Mouse (Mus musculus) heart, adult 8-10 months (tissue): ENCODE results near the gene Sh3rf3. TPM values are rescaled to one million over a fixed set of nuclear protein-coding genes. Genes with fewer than 3 reads are reported as not detected.

Experiments
- DNase-seq: peaks from one replicate; pipeline ENCODE4 v3.0.0; 2022; ENCODE audit warnings: low spot score
- total RNA-seq, 4 experiments: library from RNA; stranded (reverse); gene quantifications; 2 replicates each; pipeline ENCODE4 v1.2.4; 2022

Gene Sh3rf3
- total RNA-seq, 4 experiments from 2014 or later, result 0.95 to 1.6 (median 0.98) TPM

GRCm38 (mm10) chr10:58915301-58916245 is 102.4 kb downstream of the Sh3rf3 start:
- DNase-seq, result no peak

GRCm38 (mm10) chr10:58921643-58922188 is 108.6 kb downstream of the Sh3rf3 start:
- no peak for DNase-seq

DNA sequence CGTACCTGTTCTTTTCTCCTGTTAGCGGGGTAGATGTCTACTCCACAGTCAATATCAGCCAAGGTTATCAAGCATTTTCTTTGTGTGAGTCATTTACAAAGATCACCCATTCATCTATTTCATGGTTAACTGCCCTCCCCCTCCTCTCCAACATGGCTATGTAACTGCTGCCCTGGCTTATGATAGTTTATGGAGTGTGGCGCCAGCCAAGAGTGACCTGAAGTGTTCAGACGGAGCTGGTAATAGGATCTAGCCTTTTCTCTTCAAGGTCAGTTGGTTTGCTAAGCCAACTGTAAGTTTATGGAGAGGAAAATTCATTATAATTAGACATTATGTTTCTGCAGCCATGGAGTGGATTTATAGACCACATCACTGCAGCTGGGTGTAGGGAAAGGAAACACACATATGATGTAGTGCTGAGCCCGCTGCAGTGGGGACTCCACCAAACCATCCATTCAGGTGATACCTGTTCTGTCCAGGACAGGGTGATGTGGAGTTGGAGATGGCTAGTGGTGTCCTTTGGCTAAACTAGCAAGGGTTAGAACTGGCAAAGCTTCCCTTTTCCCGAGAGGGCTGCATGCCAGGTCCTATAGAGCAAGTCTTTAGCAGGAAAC is 109.2 kb downstream of the Sh3rf3 start:
- DNase-seq, result no peak

GRCm38 (mm10) chr10:58922993-58923392 is 109.8 kb downstream of the Sh3rf3 start:
- DNase-seq, result no peak

- no peak for DNase-seq
Measured at GRCm38 (mm10) chr10:58926578-58926977, 113.4 kb downstream of the Sh3rf3 start.

DNA sequence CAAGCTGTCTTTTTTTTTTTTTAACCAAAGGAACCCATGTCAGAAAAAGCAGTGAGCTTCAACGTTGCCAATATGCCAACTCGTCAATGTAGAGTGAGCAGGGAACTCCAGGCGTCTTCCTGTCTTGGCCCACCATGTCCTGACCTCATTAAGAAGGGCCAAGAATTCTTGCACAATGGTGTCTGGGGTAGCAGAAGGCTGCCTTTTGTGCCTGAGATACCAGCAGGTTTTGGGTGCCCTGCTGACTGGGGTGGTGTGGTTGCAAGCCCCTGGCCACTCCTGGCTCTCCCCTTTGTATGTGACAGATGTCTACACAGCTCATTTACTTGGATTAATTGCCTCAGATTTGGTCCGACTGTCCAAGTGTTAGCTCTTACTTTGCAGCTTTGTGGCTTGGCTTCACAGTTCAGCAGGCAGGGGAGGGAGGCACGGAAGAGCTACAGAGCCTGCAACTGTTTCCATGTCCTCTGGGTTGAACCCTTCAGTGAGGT is 115.8 kb downstream of the Sh3rf3 start:
- DNase-seq, result no peak

GRCm38 (mm10) chr10:58932151-58932773 is 119.1 kb downstream of the Sh3rf3 start:
- no peak for DNase-seq

GRCm38 (mm10) chr10:58935606-58936005 is 122.4 kb downstream of the Sh3rf3 start:
- DNase-seq, result no peak

DNA sequence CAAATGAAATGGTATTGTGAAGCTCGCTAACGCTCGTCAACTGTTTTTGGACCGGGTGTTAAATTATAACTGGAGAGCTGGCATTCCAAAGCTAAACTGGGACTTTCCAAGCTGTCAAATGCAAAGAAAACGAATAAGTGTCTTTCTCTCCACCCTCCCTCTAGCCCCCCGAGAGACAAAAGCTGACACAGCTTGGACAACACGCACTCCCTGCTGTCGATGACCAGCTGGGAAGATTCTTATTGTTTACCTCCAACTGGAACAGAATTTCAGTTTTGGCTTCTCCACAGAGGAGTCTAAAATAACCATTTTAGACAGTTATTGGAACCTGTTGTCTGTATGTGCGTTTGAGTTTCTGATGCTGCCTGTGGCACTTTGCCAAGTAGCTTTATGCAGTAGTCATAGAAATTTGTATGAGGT is 123.3 kb downstream of the Sh3rf3 start:
- DNase-seq, result no peak

DNA sequence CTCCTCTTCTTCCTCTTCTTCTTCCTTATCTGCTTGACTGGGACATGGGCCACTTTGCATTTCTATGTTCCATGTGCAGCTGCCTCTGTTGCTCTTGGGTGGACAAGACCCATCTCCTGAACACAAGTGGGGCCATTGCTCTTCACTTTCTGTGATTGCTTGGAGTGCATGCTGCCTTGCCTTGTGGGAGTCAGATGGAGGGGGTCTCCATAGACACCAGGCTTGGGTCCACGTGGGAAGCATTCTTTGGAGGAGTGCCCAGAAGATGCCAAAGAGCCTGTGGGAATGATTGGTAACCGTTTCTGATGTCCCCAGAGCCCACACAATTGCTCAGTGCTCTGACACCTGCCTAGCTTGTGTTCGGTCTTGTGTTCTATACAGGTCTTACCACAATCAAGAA is 124.4 kb downstream of the Sh3rf3 start:
- no peak for DNase-seq

DNA sequence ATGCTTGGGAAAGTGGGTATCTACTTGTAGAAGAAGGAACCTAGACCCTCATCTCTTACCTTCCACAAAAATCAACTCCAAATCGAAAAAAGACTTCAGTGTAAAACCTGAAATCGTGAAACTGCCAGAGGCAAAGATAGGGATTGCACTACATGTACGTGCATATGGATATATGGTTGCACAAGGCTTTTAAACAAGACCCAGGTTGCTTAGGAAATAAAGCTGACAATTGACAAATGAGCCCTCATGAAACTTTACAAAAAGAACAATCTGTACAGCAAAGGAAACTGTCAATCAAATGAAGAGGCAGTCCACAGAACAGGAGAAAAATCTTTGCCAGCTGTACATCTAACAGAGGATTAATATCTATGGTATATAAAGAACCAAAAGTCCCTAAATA is 129.7 kb downstream of the Sh3rf3 start:
- DNase-seq, result no peak

- no peak for DNase-seq
Measured at GRCm38 (mm10) chr10:58943661-58944400, 130.7 kb downstream of the Sh3rf3 start.

DNA sequence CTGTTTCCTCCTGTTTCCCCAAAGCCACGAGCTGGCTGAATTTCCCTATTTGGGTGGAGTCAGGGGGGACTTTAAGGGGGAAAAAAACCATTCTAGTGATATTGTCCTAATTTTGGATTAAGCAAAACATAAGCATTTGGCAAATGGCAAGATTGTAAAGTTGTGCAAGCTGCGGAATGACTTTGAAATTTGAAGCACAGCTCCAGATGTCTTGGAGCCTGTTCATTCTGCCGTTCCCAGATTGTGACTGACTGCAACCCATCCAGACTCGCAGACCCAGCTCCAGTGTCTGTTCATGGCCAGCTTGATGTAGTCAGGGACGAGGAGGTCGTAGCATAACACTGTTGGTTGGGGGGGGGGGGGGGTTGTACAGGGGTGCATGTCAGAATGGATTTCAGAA is 131.8 kb downstream of the Sh3rf3 start:
- DNase-seq, result peak; percentile 35

GRCm38 (mm10) chr10:58949770-58950638 is 136.8 kb downstream of the Sh3rf3 start:
- DNase-seq, result no peak

DNA sequence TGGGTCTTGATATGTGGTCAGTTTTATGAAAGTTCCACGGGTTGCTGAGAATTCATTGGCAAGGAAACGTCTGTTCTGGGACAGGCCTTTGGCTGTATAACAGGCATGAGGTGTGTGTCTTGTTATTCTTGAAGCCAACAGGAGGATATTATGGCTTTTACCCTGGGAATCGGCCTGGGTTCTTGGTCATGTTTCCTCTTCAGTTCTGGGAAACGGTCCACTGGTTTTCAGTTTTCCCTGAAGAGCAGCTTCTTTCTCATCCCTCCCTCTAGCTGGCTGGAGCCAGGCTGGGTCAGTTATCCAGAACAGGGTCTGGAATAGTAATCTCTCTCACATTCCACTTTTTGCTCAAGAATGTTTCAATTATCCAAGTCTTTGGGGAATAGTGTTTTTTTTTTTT is 147.0 kb downstream of the Sh3rf3 start:
- DNase-seq, result peak; percentile 11

DNA sequence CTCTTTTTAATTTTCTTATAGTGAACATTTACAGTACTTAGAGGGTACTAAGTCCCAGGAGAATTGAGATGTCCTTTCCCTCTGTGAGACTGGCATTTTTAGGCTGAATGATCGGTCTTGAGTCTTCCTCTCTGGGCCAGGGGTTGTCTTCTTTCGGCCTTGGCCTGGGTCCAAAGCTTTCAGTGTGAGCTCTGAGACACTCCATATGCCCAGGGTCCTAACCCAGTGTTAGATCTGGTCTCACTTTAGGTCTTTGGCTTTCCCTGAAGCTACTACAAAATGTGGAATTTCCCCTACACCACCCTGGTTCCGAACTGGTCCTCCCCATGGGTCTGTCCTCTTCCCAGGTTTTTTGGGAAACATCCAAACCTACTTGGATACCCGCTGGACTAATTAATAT is 155.1 kb downstream of the Sh3rf3 start:
- no peak for DNase-seq

DNA sequence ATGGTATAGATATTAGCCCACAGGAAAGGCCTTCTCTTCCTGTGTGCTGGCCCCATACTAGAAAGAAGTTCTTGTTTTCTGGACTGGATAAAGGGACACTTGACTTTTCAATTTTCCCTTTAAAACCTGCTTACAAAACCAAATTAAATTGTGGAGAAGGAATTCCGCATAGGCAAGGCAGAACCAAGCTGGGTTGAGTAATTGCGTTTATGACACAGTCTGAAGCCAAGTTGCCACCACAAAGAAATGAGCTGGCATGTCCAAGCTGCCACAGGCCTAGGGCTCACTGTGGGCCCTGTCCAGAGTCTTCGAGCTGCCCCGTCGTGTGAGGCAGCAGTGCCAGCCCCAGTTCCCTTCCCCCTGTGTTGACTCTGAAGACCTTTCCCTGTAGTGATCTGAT is 156.2 kb downstream of the Sh3rf3 start:
- no peak for DNase-seq

GRCm38 (mm10) chr10:58972115-58972514 is 159.0 kb downstream of the Sh3rf3 start:
- DNase-seq, result no peak

DNA sequence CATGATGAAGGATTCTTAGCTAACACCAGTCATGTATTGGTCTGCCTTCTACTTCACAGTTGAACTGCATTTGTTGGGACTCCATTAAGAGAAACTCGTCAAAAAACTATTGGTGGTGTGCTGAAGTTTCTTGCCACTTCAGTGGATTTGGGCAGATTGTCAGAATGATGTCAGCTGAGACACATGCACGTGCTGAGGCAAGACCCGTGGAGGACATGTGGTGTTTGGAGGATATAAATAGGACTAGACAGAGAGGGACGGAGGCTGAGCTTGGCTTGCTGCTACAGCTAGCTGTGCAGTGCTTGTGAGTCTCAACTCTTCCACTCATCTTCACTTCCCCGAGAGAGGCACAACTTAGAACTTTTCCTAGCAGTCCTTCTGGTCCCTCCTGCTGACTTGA is 161.0 kb downstream of the Sh3rf3 start:
- no peak for DNase-seq

DNA sequence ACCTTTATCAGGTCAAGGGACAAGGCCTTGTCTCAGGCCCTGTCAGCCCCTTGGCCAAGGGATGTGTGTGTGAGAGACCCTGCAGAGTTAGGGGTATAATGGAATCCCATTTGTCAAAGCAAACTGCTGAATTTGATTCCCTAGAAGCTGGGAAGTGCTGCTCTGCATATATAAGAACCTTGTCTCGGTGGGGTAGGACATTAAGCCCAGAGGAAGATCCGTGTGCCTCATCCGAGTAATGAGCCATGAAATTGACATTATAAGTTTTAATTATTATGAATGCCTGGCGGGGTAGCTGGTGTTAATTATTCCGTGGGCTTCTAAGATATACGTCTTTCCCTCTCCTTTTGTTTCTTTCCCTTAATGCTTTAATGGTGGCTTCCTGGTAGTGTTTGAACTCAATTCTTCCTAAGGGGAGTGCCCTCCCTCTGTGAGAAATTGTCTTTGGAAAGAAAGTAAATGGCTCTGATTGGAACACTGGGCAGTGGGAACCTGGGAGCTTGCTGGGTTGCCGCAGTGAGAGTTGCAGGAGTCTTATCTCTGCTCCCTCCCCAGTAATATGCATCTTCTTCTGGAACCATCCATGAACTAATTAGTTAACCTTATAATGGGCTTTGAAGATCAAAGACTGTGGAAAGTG is 166.3 kb downstream of the Sh3rf3 start:
- DNase-seq, result no peak
